Mouse (Mus musculus) adrenal gland, postnatal 25 days (tissue): ENCODE data around the gene Espn. TPM values are rescaled to one million over a fixed set of nuclear protein-coding genes. Genes with fewer than 3 reads are reported as not detected.

Source experiments
- DNase-seq: peaks from one replicate; pipeline ENCODE4 v3.0.0; 2021; ENCODE audit warnings: mixed read lengths
- long read RNA-seq: library from polyadenylated mRNA; stranded (forward); transcript quantifications from one replicate; pipeline ENCODE4 v2.0.0, GENCODE M21; 2021
- total RNA-seq: library from RNA; stranded (reverse); gene quantifications from 2 replicates; pipeline ENCODE4 v1.2.3, GENCODE M21; 2021

Gene Espn
- 1.2 TPM in 2 replicates for total RNA-seq
- long read RNA-seq, partial matches to known transcripts: 0 of 1 reads
- long read RNA-seq, other reads (novel, unspliced or antisense): 1 of 1 reads

DNA sequence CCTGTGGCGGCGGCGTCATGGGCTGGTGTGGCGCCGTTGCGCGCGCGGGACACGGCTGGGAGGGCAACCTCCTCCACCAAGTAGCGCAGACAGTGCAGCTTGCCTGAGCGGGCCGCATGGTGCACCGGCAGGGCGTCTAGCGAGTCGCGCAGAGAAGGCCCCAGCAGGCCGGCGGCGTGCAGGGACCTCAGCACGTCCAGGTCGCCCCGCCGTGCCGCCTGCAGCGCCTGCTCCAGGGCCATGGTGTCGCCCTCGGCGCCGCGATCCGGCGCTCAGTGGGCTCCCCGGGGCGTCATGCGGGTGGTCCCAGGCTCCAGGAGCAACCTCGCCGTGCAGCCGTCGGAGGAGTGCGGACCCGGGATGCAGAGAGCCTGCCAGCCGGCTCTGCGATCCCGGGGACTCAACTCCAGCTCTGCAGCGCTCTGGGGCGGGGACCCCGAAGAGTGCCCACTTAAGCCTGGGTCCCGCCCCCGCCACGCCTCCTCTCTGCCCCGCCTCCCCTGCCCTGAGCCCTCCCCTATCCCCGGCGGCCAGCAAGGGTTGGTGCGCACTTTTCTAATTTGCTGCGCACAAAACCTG, at the start of gene Espn:
TSS of gene Espn (minus strand) at position 406 of the 579 bp plus-strand sequence.
- DNase-seq: peak; percentile 68

GRCm38 (mm10) chr4:152201492-152201891, 49.3 kb upstream of the Espn start:
- no peak for DNase-seq

DNA sequence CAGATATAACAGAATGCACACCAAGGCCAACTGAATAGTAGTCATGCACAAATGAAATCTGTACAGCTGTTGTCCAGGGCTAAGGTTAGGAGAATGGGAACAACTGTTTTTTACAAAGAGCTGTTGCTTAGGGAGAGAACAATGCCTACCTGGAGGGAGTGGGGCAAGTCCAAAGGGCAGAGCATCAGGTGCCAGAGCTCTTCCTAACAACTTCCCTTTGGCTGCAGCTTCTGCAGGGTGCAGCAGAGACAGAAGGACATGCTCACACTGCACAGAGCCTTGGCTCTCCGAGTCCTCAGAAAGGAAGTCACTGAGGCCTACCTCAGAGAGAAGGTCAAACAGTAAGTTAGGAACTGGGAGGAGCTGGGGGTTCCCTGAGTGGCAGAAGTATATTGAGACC, 47.4 kb upstream of the Espn start:
- no peak for DNase-seq

- DNase-seq: no peak
These were observed 45.4 kb upstream of the Espn start for GRCm38 (mm10) chr4:152197545-152197944.

- DNase-seq: no peak
These were observed 44.1 kb upstream of the Espn start for GRCm38 (mm10) chr4:152196276-152196675.

- no peak for DNase-seq
These were observed 42.5 kb upstream of the Espn start for GRCm38 (mm10) chr4:152194476-152195175.

- DNase-seq: no peak
These were observed 40.4 kb upstream of the Espn start for GRCm38 (mm10) chr4:152192569-152192968.

GRCm38 (mm10) chr4:152190701-152191100, 38.5 kb upstream of the Espn start:
- no peak for DNase-seq

DNA sequence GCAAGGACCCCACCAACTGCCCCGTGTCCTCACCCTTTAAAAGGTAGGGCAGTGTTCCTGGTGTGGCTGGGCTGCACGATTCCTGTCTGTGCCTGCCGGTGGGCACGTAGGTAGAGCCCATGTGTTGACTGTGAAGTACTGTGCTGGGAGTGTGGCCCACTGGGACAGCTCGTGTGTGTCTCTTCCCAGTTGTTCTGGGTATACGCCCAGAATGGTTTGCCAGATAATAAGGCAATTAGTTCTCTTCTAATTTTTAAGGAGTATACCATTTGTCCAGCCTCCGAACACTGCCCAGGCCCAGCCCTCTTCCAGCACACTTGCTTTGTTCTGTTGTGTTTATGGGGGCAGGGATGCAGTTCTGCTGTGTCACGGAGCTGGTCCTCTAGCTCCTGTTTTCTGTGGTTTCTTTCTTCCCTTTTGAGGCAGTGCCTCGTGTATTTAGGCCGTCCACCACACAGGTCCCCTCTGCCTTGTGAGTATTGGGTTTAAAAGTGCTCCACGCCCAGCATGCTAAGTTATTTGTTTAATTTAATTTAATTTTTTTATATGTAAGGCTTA, 38.0 kb upstream of the Espn start:
- no peak for DNase-seq

DNA sequence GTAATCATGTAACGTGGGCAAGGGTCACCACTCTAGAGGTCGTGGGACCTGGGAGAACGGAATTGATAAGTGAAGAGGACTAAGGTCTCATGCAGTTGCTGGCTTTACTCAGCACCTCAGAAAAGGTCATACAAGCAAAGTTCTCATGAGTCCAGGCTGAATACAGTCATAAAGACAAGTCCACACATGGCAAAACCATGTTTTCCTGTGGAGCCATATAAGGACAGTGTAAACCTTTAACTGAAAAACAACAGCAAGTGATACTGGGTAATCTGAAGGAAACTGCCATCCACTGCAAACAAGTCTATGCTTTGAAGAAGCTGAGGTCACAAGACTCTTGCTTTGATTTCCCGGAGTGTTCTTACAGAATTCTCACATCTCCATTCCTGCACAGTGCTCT, 37.5 kb upstream of the Espn start:
- no peak for DNase-seq

GRCm38 (mm10) chr4:152189071-152189470, 36.9 kb upstream of the Espn start:
- DNase-seq: no peak

DNA sequence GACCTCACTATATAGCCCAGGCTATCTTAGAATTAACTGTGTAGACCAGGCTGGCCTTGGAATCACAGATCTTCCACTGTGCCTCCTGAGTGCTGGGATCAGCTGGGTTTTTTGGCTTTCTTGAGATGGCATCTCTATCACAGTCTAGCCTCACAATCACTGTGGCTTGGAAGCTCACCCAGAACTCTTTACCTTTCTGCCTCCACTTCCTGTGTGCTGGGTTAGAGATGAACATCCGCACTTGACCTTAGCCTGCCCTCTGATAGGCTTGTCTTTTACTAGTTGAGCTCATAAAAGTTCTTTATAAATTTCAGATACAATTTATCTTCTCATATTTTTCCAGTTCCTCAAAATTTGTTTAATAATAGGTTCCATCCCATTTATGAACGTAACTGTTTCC, 36.5 kb upstream of the Espn start:
- no peak for DNase-seq

DNA sequence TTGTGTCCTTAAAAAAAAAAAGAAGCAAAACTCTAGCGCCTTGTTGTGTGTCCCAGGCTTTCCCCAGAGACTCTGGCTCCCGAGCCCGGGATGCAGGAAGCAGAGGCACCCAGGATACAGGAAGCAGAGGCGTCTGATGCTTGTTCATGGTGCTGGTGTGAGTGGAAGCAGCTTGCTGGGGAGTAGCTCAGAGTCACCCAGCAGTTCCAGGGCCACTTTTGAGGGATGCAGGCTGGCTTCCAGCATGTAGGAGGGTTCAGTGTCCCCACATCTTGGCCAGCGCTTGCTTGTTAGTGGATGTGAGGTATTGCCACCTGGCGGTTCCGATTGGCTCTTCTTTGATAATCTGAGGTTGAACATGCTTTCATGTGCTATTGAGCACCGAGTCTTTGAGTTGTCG, 35.0 kb upstream of the Espn start:
- no peak for DNase-seq

GRCm38 (mm10) chr4:152186205-152187082, 34.3 kb upstream of the Espn start:
- DNase-seq: no peak

DNA sequence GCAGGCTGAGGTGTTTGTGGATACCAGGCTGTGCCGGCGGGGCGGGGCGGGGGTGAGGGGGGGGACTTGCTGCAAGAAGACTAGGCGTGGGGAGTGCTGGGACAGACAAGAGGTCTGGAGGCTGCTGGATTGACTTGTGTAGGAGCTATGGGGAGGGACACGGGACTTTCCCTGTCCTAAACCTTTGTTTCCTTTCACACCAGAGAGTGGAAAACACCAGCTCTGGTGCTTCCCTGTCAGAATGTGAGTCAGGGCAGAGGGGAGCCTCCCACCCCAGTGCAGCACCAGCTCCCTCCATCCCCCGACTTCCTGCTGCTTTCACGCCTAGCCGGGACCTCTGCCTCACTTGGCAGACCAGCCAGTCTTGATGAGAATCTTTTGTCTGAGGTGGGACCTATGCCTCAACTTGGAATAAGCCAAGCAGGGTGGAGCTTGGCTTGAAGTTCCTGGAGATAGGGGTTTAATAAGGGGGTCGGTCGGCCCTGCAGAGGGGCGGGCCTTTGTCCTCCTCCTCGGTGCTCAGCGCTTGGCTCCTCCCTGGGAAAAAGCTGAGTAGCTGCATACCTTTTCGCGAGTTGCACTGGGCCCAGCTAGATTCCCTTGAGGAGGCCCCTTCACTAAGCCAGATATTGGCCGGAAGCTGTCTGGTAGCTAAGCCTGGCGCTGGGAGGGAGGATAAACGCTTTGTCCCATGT, 33.5 kb upstream of the Espn start:
- no peak for DNase-seq

DNA sequence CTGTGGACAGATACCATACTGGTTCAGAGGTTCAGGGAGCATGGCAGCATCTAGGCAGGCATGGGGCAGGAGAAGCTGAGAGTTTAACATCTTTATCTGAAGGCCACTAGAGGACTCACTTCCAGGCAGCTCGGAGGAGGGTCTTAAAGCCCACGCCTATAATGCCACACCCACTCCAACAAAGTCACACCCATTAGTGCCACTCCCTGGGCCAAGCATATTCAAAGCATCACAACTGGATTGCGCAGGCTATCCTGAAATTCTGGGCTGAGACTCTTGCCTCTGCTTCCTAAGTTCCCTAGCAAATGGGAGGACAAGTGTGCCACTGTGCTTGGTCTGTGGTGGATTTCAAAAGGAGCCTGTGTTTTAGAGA, 33.0 kb upstream of the Espn start:
- no peak for DNase-seq

- no peak for DNase-seq
These were observed 32.3 kb upstream of the Espn start for GRCm38 (mm10) chr4:152184353-152185035.

- no peak for DNase-seq
These were observed 30.0 kb upstream of the Espn start for GRCm38 (mm10) chr4:152182205-152182604.

DNA sequence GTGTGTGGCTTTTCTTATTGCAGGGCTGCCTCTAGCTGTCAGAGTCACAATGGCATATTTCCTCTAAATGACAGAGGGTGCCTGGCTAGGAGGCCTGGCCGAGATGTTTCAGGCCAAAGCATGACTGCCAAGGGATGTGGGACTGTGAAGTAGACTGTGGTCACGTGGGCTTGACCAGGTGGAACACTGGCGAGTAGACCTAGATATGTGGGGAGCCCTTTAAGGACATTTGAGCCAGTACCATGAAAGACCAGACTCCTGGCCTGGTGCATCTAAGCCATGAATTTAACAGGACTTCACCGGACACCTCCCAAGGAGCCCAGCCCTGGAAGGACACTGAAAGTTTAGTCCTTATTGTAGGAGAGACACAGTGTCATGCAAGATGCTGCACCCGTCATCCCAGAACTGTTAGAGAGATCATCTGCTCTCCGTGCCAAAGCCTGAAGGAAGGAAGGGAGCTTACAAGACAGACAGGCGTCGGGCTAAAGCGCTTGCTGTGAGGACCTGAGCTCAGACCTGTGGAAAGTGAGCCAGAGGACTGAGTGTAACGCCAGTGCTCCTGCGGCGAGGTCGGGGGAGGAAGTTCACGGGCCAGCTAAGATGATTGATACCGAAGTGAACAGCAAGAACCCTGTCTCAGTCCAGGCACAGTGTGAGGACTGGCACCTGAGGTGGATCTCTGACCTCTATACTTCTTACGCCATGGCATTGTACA, 27.9 kb upstream of the Espn start:
- DNase-seq: no peak

- DNase-seq: peak; percentile 47
These were observed 26.9 kb upstream of the Espn start for GRCm38 (mm10) chr4:152178916-152179705.
